Mouse (Mus musculus): ENCODE results near the gene Rhox4b.
"Not testable (repeated sequence)": the region's sequence is repeated elsewhere in the genome, so short reads cannot be mapped to it uniquely, and the experiment has no call there.

Rhox4b gene

GRCm38 (mm10) chrX:37432194-37432593 lies at the start of gene Rhox4b:
TSS of gene Rhox4b (plus strand) at chrX:37432494.
- not testable (repeated sequence) for DNase-seq (ENCODE audit: low spot score)

- not testable (repeated sequence) for DNase-seq (ENCODE audit: low spot score)
These were observed 41.7 kb upstream of the Rhox4b start, which contains the start of gene Rhox4a2 for GRCm38 (mm10) chrX:37390548-37390947. TSS of gene Rhox4a2 (plus strand) at chrX:37390848.

GRCm38 (mm10) chrX:37411767-37412166 lies 20.5 kb upstream of the Rhox4b start, which contains the start of gene Rhox2b:
TSS of gene Rhox2b (plus strand) at chrX:37412067.
- not testable (repeated sequence) for DNase-seq (ENCODE audit: low spot score)

- DNase-seq (ENCODE audit: low spot score), result not testable (repeated sequence)
These were observed 21.1 kb downstream of the Rhox4b start, which contains the start of gene Rhox2c for GRCm38 (mm10) chrX:37453380-37453779. TSS of gene Rhox2c (plus strand) at chrX:37453680.

GRCm38 (mm10) chrX:37458285-37458684 lies 26.0 kb downstream of the Rhox4b start, which contains the start of gene Rhox3c:
TSS of gene Rhox3c (plus strand) at chrX:37458585.
- not testable (repeated sequence) for DNase-seq (ENCODE audit: low spot score)

GRCm38 (mm10) chrX:37480037-37480436 lies 47.7 kb downstream of the Rhox4b start, which contains the start of gene Rhox4c:
TSS of gene Rhox4c (plus strand) at chrX:37480337.
- not testable (repeated sequence) for DNase-seq (ENCODE audit: low spot score)
